Comparison of ENCODE assay signal across 8 mouse cellular contexts in the genomic region with DNA sequence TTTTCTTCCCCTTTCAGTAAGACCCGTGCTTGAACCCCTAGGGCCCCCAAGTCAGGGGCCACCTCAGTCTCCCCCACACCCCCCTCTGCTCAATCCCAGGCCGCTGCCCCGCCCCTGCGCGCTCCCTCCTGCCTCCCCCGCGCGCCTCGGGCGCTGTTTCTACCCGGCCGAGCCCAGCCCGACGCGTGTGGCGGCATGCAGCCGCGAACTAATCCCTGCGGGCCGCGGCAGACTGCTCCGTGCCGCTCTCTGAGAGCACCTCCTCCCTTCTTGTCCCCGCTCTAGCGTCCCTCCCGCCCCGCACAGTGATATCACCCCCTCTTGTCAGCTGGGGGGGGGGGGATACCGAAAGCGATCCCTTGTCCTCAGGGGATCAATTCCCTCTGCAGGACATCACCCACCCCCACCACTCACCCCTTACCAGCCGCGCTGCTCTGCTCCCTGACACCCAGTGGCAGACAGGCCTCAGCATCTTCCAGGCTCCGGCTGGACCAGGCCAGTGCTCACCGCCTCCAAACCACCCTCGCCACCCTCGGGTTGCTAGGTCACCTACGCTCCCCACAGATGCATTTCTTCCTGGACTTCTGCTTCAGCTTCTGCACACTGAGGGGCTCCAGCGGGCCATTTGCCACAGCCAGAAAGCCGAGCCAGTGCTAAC. TPM values are rescaled to one million over a fixed set of nuclear protein-coding genes. Genes with fewer than 3 reads are reported as not detected.
DNase-seq lines count a peak whose midpoint lies in the region; ATAC-seq and TF ChIP-seq lines count a peak whose summit lies in the region.

No protein-coding gene starts in this region.

- peak in 1 of 2 experiments; percentile 45 for DNase-seq in left cerebral cortex, adult 2 months (ENCODE audit: extremely low spot score in 1 of 2, low spot score in 2 of 2)
- no peak for DNase-seq in left cerebral cortex, postnatal 36 days (ENCODE audit: low spot score in 2 of 2)
- peak; percentile 67 for DNase-seq in embryonic facial prominence, embryonic 11.5 days (ENCODE audit: low spot score)
- peak; percentile 34 for DNase-seq in induced T-regulatory cell, adult 2 months (ENCODE audit: low read depth)
- peak; percentile 51 for DNase-seq in neural tube, embryonic 10.5 days (ENCODE audit: extremely low spot score, low spot score)
- no peak for DNase-seq in ovary, adult 18-20 months (ENCODE audit: low spot score)
- no peak for DNase-seq in gastrocnemius, postnatal 4 days (ENCODE audit: low spot score in 2 of 2)
- no peak for DNase-seq in left cerebral cortex, adult 11 months (ENCODE audit: low spot score)

- peak overlapping the region; percentile 23; the same call in 1 of the 2 replicates for H3K4me3 ChIP-seq in left cerebral cortex, adult 2 months
- peak overlapping the region; percentile 23 for H3K4me3 ChIP-seq in embryonic facial prominence, embryonic 11.5 days (ENCODE audit: low read depth, low read length)

- intact Hi-C loops in left cerebral cortex, adult 2 months (cut with DNase I) = no loop called here
- intact Hi-C loops in left cerebral cortex, postnatal 36 days (cut with DNase I) = no loop called here

- peak overlapping the region; percentile 24; the same call in 1 of the 2 replicates for H3K27ac ChIP-seq in left cerebral cortex, adult 2 months
- no peak overlapping the region for H3K27ac ChIP-seq in embryonic facial prominence, embryonic 11.5 days (replicated peaks; ENCODE audit: low read depth, low read length)

- H3K9ac ChIP-seq in embryonic facial prominence, embryonic 11.5 days (replicated peaks; ENCODE audit: low read length) = 0 out of 2 replicates have a peak overlapping the region, but pooled peaks have one; percentile 2

- 1% methylated on average over 35 of the region's 38 CpGs for WGBS in embryonic facial prominence, embryonic 11.5 days

- peaks cover 87% of the 10 kb centered on the region for H3K27me3 ChIP-seq in embryonic facial prominence, embryonic 11.5 days (ENCODE audit: control insufficient read depth, insufficient read depth, low read length)

- TF ChIP-seq CTCF in left cerebral cortex, adult 2 months (IDR thresholded peaks at IDR 0.05) = no peak

- peak overlapping the region; percentile 39 for H3K4me2 ChIP-seq in embryonic facial prominence, embryonic 11.5 days (ENCODE audit: low read depth, low read length)

- H3K9me3 ChIP-seq in embryonic facial prominence, embryonic 11.5 days (replicated peaks; ENCODE audit: control insufficient read depth, low read length) = no peaks in the 10 kb centered on the region

- no peaks in the 10 kb centered on the region for H3K36me3 ChIP-seq in embryonic facial prominence, embryonic 11.5 days (replicated peaks; ENCODE audit: control insufficient read depth, insufficient read depth, low read depth, low read length)

- peak; percentile 51; the same call in 1 of the 2 replicates for ATAC-seq in embryonic facial prominence, embryonic 11.5 days (replicated peaks; ENCODE audit: insufficient number of reproducible peaks, low FRiP score, low TSS enrichment, low read depth)

- peaks cover 18% of the 10 kb centered on the region for H3K4me1 ChIP-seq in embryonic facial prominence, embryonic 11.5 days (ENCODE audit: control insufficient read depth, insufficient read depth, low read length)

RNA-seq across cellular contexts. Expression of gene Wnt10a, which starts 3.3 kb away (rescaled TPM):
- 10 to 100 TPM; 15.0 to 18.2 TPM for total RNA-seq in left cerebral cortex, adult 2 months (2021)
- total RNA-seq in left cerebral cortex, postnatal 36 days (2021) = 10 to 100 TPM in 1 of 2 experiments, 1 to 10 TPM in 1; 8.5 to 12.7 TPM
- 1.5 and 1.6 TPM in 2 replicates for polyA plus RNA-seq in embryonic facial prominence, embryonic 11.5 days (2014; fragmentation: Nextera tagmentation; extraction: Ambion mirVana)
- under 1 TPM; 0.13 to 0.27 TPM for total RNA-seq in gastrocnemius, postnatal 4 days (2021)

RNA-seq across cellular contexts. Expression of gene Wnt6, which starts 22.9 kb away (rescaled TPM):
- 1 to 10 TPM; 2.1 to 4.7 TPM for total RNA-seq in left cerebral cortex, adult 2 months (2021)
- 1 to 10 TPM; 1.4 to 4.0 TPM for total RNA-seq in left cerebral cortex, postnatal 36 days (2021)
- 15.5 and 19.1 TPM in 2 replicates for polyA plus RNA-seq in embryonic facial prominence, embryonic 11.5 days (2014; fragmentation: Nextera tagmentation; extraction: Ambion mirVana)
- 1 to 10 TPM; 1.1 to 1.8 TPM for total RNA-seq in gastrocnemius, postnatal 4 days (2021)

RNA-seq across cellular contexts. Expression of gene Prkag3, which starts 45.6 kb away (rescaled TPM):
- total RNA-seq in left cerebral cortex, adult 2 months (2021) = not detected
- total RNA-seq in left cerebral cortex, postnatal 36 days (2021) = under 1 TPM in 1 of 2 experiments, not detected in 1; 0.14 TPM
- polyA plus RNA-seq in embryonic facial prominence, embryonic 11.5 days (2014; fragmentation: Nextera tagmentation; extraction: Ambion mirVana) = not detected in 2 replicates
- 10 to 100 TPM; 26.1 to 29.4 TPM for total RNA-seq in gastrocnemius, postnatal 4 days (2021)

Comparison
In these comparisons a context has a peak if more than half of its experiments do, and no peak if none do; other contexts are left out.
1. DNase-seq: peak in embryonic facial prominence, embryonic 11.5 days (single experiment), induced T-regulatory cell, adult 2 months (single experiment) and neural tube, embryonic 10.5 days (single experiment); none in left cerebral cortex, postnatal 36 days (0 of 2), ovary, adult 18-20 months (single experiment), gastrocnemius, postnatal 4 days (0 of 2) and left cerebral cortex, adult 11 months (single experiment).
2. RNA of gene Wnt10a, which starts 3.3 kb away (total RNA-seq): 15.0 to 18.2 TPM in left cerebral cortex, adult 2 months and 8.5 to 12.7 TPM in left cerebral cortex, postnatal 36 days; 0.13 to 0.27 TPM in gastrocnemius, postnatal 4 days; every median in the first group is over 4 times any median in the second.
3. RNA of gene Prkag3, which starts 45.6 kb away (total RNA-seq): 26.1 to 29.4 TPM in gastrocnemius, postnatal 4 days; 0.14 TPM in left cerebral cortex, postnatal 36 days and not detected in left cerebral cortex, adult 2 months; every median in the first group is over 10 times any median in the second.